Mouse (Mus musculus) bone marrow macrophage, adult 2 months (primary cell): Measurements from ENCODE around the gene Sugp1.
"Not testable (repeated sequence)": the region's sequence is repeated elsewhere in the genome, so short reads cannot be mapped to it uniquely, and the experiment has no call there.

Experiments
- CTCF ChIP-seq: IDR thresholded peaks from 2 replicates; pipeline ENCODE4 v1.5.1; 2012; ENCODE audit warnings: low read depth, mild to moderate bottlenecking, low read length, moderate library complexity
- POLR2A ChIP-seq: IDR thresholded peaks from 2 replicates; pipeline ENCODE4 v1.6.1; 2012; ENCODE audit warnings: mild to moderate bottlenecking, low read depth, low read length, borderline replicate concordance

DNA sequence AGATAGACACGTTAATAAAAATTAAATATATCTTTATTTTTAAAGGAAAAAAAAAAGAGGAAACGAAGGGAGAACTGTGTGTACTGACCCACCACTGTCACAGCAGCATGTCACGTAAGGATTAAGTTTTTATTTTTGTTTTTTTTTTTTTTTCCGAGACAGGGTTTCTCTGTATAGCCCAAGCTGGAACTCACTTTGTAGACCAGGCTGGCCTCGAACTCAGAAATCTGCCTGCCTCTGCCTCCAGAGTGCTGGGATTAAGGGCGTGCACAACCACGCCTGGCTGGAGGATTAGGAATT, 40.8 kb upstream of the Sugp1 start:
- TF ChIP-seq POLR2A, CTCF: not testable (repeated sequence)
